Mouse (Mus musculus): ENCODE data around the gene Tex12. TPM values are rescaled to one million over a fixed set of nuclear protein-coding genes. Genes with fewer than 3 reads are reported as not detected.
A peak's percentile ranks its signal among the peaks of the same experiment; 100 is the strongest.

The Tex12 gene
- not detected in 2 replicates for polyA plus RNA-seq (2015; fragmentation: Nextera tagmentation; extraction: Ambion mirVana)

DNA sequence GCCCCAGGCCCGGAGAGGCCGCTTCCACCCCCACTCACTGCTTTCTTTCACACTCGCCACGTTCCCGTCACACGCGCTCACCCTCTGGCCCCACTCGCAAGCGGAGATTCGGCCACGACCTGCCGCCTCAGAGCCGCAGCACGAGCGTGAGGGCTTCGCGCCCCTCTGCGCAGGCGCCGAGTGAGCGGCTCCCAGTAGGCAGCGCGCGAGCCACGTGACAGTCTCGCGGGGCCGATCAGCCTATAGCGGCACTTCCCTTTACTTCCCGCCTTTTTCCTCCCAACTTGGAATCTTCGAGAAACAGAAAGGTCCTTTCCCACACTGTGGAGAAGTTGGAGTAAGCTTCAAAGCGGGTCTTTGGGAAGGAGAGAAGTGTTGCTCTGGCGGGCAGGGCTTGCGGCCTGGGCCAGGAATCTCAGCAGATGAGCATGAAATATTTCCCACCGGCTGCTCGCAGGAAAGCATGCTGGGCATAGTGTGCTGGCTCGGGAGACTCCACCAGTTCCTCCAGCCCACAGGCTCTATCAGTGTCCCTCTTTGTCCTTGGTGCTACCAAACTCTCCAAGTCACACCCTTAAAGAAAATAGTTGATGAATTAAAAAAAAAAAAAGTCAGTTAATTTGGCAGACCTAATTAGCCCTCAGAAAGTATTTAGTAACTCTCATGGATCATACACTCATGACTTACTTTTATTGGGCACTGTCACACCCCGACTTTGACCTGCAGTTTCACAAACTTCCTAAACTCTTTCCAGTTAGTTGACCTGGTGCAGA is at the start of gene Tex12:
TSS of gene Tex12 (minus strand) at position 181 of the 773 bp plus-strand sequence.
- 80% methylated on average over 38 of the region's 38 CpGs for WGBS

GRCm38 (mm10) chr9:50604338-50604737 is 43.2 kb upstream of the Tex12 start:
- H3K4me2 ChIP-seq, result peak overlapping the region; percentile 92
- peaks cover 61% of the 10 kb centered on the region for H3K36me3 ChIP-seq
- H3K27ac ChIP-seq (replicated peaks), result peak overlapping the region; percentile 92
- peaks cover 36% of the 10 kb centered on the region for H3K4me1 ChIP-seq
- H3K4me3 ChIP-seq, result peak overlapping the region; percentile 93
- no peaks in the 10 kb centered on the region for H3K27me3 ChIP-seq (replicated peaks)
- 0% methylated on average over 6 of the region's 6 CpGs for WGBS
- peak overlapping the region; percentile 95 for H3K9ac ChIP-seq
- ATAC-seq (ENCODE audit: extremely low read depth, insufficient number of reproducible peaks, low FRiP score, low TSS enrichment), result no peak
- H3K9me3 ChIP-seq, result no peaks in the 10 kb centered on the region

More for the DNA sequence above, at the start of gene Tex12:
- Histone ChIP-seq H3K27ac (replicated peaks) (no peak within 1 kb of the TSS), H3K27me3 (replicated peaks) (no peaks in the 10 kb centered on the region), H3K4me2 (no peak within 1 kb of the TSS), H3K4me1 (peaks cover 12% of the 10 kb centered on the region), H3K9ac (no peak within 1 kb of the TSS), H3K9me3 (0 out of 2 replicates have a peak, but pooled peaks cover 4% of the 10 kb centered on the region), H3K4me3 (no peak within 1 kb of the TSS), H3K36me3 (no peaks in the 10 kb centered on the region)
- ATAC-seq (ENCODE audit: extremely low read depth, insufficient number of reproducible peaks, low FRiP score, low TSS enrichment), result no peak

GRCm38 (mm10) chr9:50603998-50604324 is 42.8 kb upstream of the Tex12 start:
- H3K9ac ChIP-seq, result peak overlapping the region; percentile 95
- H3K4me2 ChIP-seq, result peak overlapping the region; percentile 92
- peaks cover 36% of the 10 kb centered on the region for H3K4me1 ChIP-seq
- H3K27me3 ChIP-seq (replicated peaks), result no peaks in the 10 kb centered on the region
- ATAC-seq (ENCODE audit: extremely low read depth, insufficient number of reproducible peaks, low FRiP score, low TSS enrichment), result peak; percentile 81
- H3K9me3 ChIP-seq, result no peaks in the 10 kb centered on the region
- H3K4me3 ChIP-seq, result peak overlapping the region; percentile 93
- H3K36me3 ChIP-seq, result peaks cover 62% of the 10 kb centered on the region
- 0% methylated on average over 24 of the region's 24 CpGs for WGBS
- peak overlapping the region; percentile 92 for H3K27ac ChIP-seq (replicated peaks)

- no peaks in the 10 kb centered on the region for H3K27me3 ChIP-seq (replicated peaks)
- no peaks in the 10 kb centered on the region for H3K9me3 ChIP-seq
- under 1% methylated on average over 48 of the region's 48 CpGs for WGBS
- peak within 1 kb of the TSS; percentile 92 for H3K27ac ChIP-seq (replicated peaks)
- H3K4me1 ChIP-seq, result peaks cover 36% of the 10 kb centered on the region
- peaks cover 62% of the 10 kb centered on the region for H3K36me3 ChIP-seq
- peak within 1 kb of the TSS; percentile 93 for H3K4me3 ChIP-seq
- peak within 1 kb of the TSS; percentile 95 for H3K9ac ChIP-seq
- peak within 1 kb of the TSS; percentile 92 for H3K4me2 ChIP-seq
- ATAC-seq (ENCODE audit: extremely low read depth, insufficient number of reproducible peaks, low FRiP score, low TSS enrichment), result peak; percentile 85
These were observed 42.3 kb upstream of the Tex12 start, which contains the start of the genes Sdhd and Timm8b for GRCm38 (mm10) chr9:50603189-50603997. TSS of gene Sdhd (minus strand) at chr9:50603812. TSS of gene Timm8b (plus strand) at chr9:50603910.

DNA sequence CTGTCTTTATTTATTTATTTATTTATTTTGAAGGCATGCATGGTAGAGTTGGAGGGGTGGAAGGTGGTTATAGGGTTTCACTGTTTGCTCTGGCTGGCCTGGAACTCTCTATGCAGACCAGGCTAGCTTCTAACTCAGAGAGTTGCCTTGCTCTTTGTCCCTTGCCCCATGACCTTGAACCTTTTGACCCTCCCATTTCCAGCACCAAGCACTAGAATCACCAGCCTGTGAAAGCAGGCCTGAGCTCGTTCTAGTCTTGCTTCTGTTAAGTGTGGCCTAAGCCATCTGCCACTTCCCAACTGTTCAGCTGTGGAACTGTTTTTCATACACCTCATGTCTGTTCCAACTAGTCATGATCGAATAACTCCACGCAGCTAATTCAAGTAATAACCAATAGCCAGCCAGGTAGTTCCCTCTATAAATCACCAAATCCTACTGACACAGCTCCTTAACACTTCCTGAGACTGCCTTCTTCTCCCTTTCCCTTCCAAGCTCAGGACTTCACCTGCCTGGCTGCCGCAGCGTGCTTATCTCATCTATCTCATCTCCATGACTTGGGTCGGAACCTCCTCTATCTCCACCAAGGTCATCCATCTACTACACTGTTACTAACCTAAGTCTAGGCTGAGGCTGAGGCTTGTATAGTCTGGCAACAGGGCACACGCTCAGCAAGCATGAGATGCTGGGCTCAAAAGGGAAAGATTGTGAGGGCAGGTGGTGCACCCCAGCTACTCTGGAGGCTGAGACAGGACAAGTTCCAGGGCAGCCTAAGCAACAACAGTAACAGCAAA is 41.1 kb upstream of the Tex12 start:
- H3K27ac ChIP-seq (replicated peaks), result peak overlapping the region; percentile 21
- H3K4me2 ChIP-seq, result peak overlapping the region; percentile 92
- no peak for ATAC-seq (ENCODE audit: extremely low read depth, insufficient number of reproducible peaks, low FRiP score, low TSS enrichment)
- H3K9ac ChIP-seq, result peak overlapping the region; percentile 95
- WGBS, result 66% methylated on average over 7 of the region's 7 CpGs
- no peaks in the 10 kb centered on the region for H3K27me3 ChIP-seq (replicated peaks)
- peaks cover 36% of the 10 kb centered on the region for H3K4me1 ChIP-seq
- H3K9me3 ChIP-seq, result no peaks in the 10 kb centered on the region
- peak overlapping the region; percentile 93 for H3K4me3 ChIP-seq
- H3K36me3 ChIP-seq, result peaks cover 62% of the 10 kb centered on the region

DNA sequence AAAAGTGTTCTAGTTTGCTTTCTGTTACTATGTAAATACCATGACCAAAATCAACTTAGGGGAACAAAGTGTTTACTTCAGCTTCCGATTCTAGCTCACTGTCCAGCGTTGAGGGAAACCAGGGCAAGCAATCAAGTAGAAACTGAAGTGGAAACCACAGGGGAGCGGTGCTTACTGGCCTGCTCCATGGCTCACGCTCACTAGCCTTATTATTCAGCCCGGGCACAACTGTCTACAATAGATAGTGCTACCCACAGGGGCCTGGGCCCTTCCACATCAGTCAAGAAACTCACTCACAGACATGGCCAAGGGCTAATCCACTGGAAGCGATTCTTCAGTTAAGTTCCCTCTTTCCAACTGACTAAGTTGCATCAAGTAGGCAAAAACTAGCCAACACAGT is 40.4 kb upstream of the Tex12 start:
- ATAC-seq (ENCODE audit: extremely low read depth, insufficient number of reproducible peaks, low FRiP score, low TSS enrichment), result no peak
- peak overlapping the region; percentile 93 for H3K4me3 ChIP-seq
- H3K27me3 ChIP-seq (replicated peaks), result no peaks in the 10 kb centered on the region
- H3K27ac ChIP-seq (replicated peaks), result peak overlapping the region; percentile 13
- peaks cover 36% of the 10 kb centered on the region for H3K4me1 ChIP-seq
- 55% methylated on average over 6 of the region's 6 CpGs for WGBS
- H3K4me2 ChIP-seq, result peak overlapping the region; percentile 92
- no peaks in the 10 kb centered on the region for H3K9me3 ChIP-seq
- peak overlapping the region; percentile 61; the same call in 1 of the 2 replicates for H3K9ac ChIP-seq
- peaks cover 63% of the 10 kb centered on the region for H3K36me3 ChIP-seq

DNA sequence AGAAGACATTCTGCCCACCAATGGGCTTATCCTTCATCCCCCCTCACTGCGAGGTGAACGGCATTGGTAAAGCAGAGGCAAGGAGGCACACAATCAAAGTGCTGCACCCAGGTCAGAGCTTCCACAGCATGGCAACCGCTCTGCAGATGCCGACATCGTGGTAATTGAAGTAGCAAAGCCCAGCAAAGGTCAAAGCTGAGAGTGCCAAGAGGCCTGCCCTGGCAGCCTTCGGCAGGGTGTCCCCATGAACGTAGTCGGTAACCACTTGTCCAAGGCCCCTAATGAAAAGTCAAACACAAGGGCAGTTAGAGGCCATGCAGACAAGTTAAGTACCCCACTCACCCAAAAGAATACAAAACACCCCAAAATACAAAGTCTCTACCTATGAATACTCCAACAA is 35.8 kb upstream of the Tex12 start:
- no peak for ATAC-seq (ENCODE audit: extremely low read depth, insufficient number of reproducible peaks, low FRiP score, low TSS enrichment)
- Histone ChIP-seq H3K27me3 (replicated peaks) (no peaks in the 10 kb centered on the region), H3K36me3 (peaks cover 67% of the 10 kb centered on the region), H3K27ac (replicated peaks) (no peak overlapping the region), H3K4me3 (no peak overlapping the region), H3K9ac (no peak overlapping the region), H3K4me2 (no peak overlapping the region), H3K4me1 (peaks cover 17% of the 10 kb centered on the region), H3K9me3 (no peaks in the 10 kb centered on the region)
- WGBS, result 86% methylated on average over 8 of the region's 8 CpGs

- no peak for ATAC-seq (ENCODE audit: extremely low read depth, insufficient number of reproducible peaks, low FRiP score, low TSS enrichment)
- Histone ChIP-seq H3K4me3 (no peak overlapping the region), H3K9ac (no peak overlapping the region), H3K27ac (replicated peaks) (no peak overlapping the region), H3K9me3 (no peaks in the 10 kb centered on the region), H3K4me2 (no peak overlapping the region), H3K4me1 (no peaks in the 10 kb centered on the region), H3K36me3 (peaks cover 55% of the 10 kb centered on the region), H3K27me3 (replicated peaks) (no peaks in the 10 kb centered on the region)
- WGBS, result 79% methylated on average over 12 of the region's 12 CpGs
These were observed 33.8 kb upstream of the Tex12 start for GRCm38 (mm10) chr9:50594794-50595417.

- Histone ChIP-seq H3K9me3 (no peaks in the 10 kb centered on the region), H3K36me3 (peaks cover 42% of the 10 kb centered on the region), H3K4me1 (no peaks in the 10 kb centered on the region), H3K4me3 (no peak overlapping the region), H3K27me3 (replicated peaks) (no peaks in the 10 kb centered on the region), H3K4me2 (no peak overlapping the region), H3K9ac (no peak overlapping the region), H3K27ac (replicated peaks) (no peak overlapping the region)
- no peak for ATAC-seq (ENCODE audit: extremely low read depth, insufficient number of reproducible peaks, low FRiP score, low TSS enrichment)
- WGBS, result 73% methylated on average over 3 of the region's 3 CpGs
These were observed 32.4 kb upstream of the Tex12 start for GRCm38 (mm10) chr9:50593544-50593943.

- H3K9me3 ChIP-seq, result no peaks in the 10 kb centered on the region
- 81% methylated on average over 9 of the region's 9 CpGs for WGBS
- ATAC-seq (ENCODE audit: extremely low read depth, insufficient number of reproducible peaks, low FRiP score, low TSS enrichment), result no peak
- no peak overlapping the region for H3K4me3 ChIP-seq
- no peak overlapping the region for H3K4me2 ChIP-seq
- H3K9ac ChIP-seq, result no peak overlapping the region
- H3K27ac ChIP-seq (replicated peaks), result no peak overlapping the region
- H3K4me1 ChIP-seq, result no peaks in the 10 kb centered on the region
- no peaks in the 10 kb centered on the region for H3K27me3 ChIP-seq (replicated peaks)
- peaks cover 36% of the 10 kb centered on the region for H3K36me3 ChIP-seq
These were observed 31.8 kb upstream of the Tex12 start for GRCm38 (mm10) chr9:50592955-50593354.
